19 mouse cellular contexts compared by ENCODE assay signal in genomic region chr1:165197875-165198274, GRCm38 (mm10). TPM values are rescaled to one million over a fixed set of nuclear protein-coding genes. Genes with fewer than 3 reads are reported as not detected.
"Had no signal": no experiment of that assay in that cellular context is flagged by ENCODE, and none has a peak within 500 bp of the region (broad histone marks: within the 10 kb centered on the region; RNA-seq: fewer than 3 reads in every experiment).

No protein-coding gene starts in this region.

- H3K4me3 ChIP-seq: limb, embryonic 13.5 days; liver, embryonic 15.5 days; midbrain, embryonic 13.5 days had no signal

- DNase-seq: kidney, postnatal 10 days; kidney, postnatal 4 days; left cerebral cortex, postnatal 4 days; lung, adult 2 months; lung, postnatal 36 days; right cerebral cortex, postnatal 14 days; thymus, adult 2 months; thymus, postnatal 25 days had no signal

- H3K4me2 ChIP-seq: limb, embryonic 13.5 days; liver, embryonic 15.5 days; midbrain, embryonic 13.5 days had no signal

- ATAC-seq: lung, postnatal 0 days; midbrain, embryonic 13.5 days had no signal

- H3K27ac ChIP-seq: limb, embryonic 13.5 days; liver, embryonic 15.5 days; midbrain, embryonic 13.5 days had no signal

- H3K9ac ChIP-seq: limb, embryonic 13.5 days; liver, embryonic 15.5 days; midbrain, embryonic 13.5 days had no signal

- H3K9me3 ChIP-seq: limb, embryonic 13.5 days; liver, embryonic 15.5 days; midbrain, embryonic 13.5 days had no signal

- H3K27me3 ChIP-seq: limb, embryonic 13.5 days; liver, embryonic 15.5 days had no signal

- H3K36me3 ChIP-seq: limb, embryonic 13.5 days; liver, embryonic 15.5 days; midbrain, embryonic 13.5 days had no signal

RNA-seq across cellular contexts. Expression of gene Tbx19, which starts 37.3 kb away (rescaled TPM):
- total RNA-seq: layer of hippocampus, adult 8-10 months; layer of hippocampus, postnatal 14 days; left cerebral cortex, adult 18-20 months; left cerebral cortex, postnatal 10 days; left cerebral cortex, postnatal 4 days; liver, adult 2 months; midbrain, postnatal 0 days had no signal
- polyA plus RNA-seq: limb, embryonic 13.5 days; liver, adult 2 months; liver, embryonic 15.5 days; lung, postnatal 0 days; midbrain, embryonic 13.5 days; neural tube, embryonic 14.5 days had no signal
